Mouse (Mus musculus) lung, embryonic 16.5 days (tissue): ENCODE measurements at regions not wholly inside any gene's neighbourhood (a gene's known extent, or its start where the extent isn't known, plus 50 kb on each side); places are given as distances from the start of the nearest gene placed in this dataset.

Experiments used
- ATAC-seq: fragments of 200-750 bp; cut with Nextera tagmentation; 2 replicates; pipeline ENCODE4 v1.8.0; 2017; ENCODE audit warnings: low read depth, mild to moderate bottlenecking, moderate library complexity
- H3K27ac ChIP-seq: fragments of 300-500 bp; sonication (generic); 2 replicates; pipeline ENCODE4 v1.5.1; 2014; ENCODE audit warnings: mild to moderate bottlenecking, control low read depth, low read length
- H3K27me3 ChIP-seq: fragments of 300-500 bp; sonication (generic); 2 replicates; pipeline ENCODE4 v1.6.1; 2014; ENCODE audit warnings: low read depth, low read length, mixed read lengths; ENCODE audit not compliant: control insufficient read depth, insufficient read depth
- H3K36me3 ChIP-seq: fragments of 300-500 bp; sonication (generic); 2 replicates; pipeline ENCODE4 v1.6.1; 2014; ENCODE audit warnings: low read length; ENCODE audit not compliant: control insufficient read depth, insufficient read depth
- H3K4me1 ChIP-seq: fragments of 300-500 bp; sonication (generic); replicated peaks from 2 replicates; pipeline ENCODE4 v1.6.1; 2014; ENCODE audit warnings: low read length, mixed read lengths; ENCODE audit not compliant: control insufficient read depth, insufficient read depth
- H3K4me2 ChIP-seq: fragments of 300-500 bp; sonication (generic); 2 replicates; pipeline ENCODE4 v1.6.1; 2014; ENCODE audit warnings: low read depth, low read length, control low read depth
- H3K4me3 ChIP-seq: fragments of 300-500 bp; sonication (generic); 2 replicates; pipeline ENCODE4 v1.5.1; 2014; ENCODE audit warnings: mild to moderate bottlenecking, low read length, control low read depth
- H3K9ac ChIP-seq: fragments of 300-500 bp; sonication (generic); 2 replicates; pipeline ENCODE4 v1.6.1; 2014; ENCODE audit warnings: low read length, control low read depth
- H3K9me3 ChIP-seq: fragments of 300-500 bp; sonication (generic); 2 replicates; pipeline ENCODE4 v1.6.1; 2016; ENCODE audit warnings: low read length; ENCODE audit not compliant: control insufficient read depth
- WGBS: fragments of 180-500 bp; shearing (Covaris S2); extraction: QIAGEN DNeasy Blood & Tissue Kit; methylation state at CpG from one replicate; pipeline ENCODE4 v1.1.7; 2014; 5-methylcytosine and 5-hydroxymethylcytosine counted together

DNA sequence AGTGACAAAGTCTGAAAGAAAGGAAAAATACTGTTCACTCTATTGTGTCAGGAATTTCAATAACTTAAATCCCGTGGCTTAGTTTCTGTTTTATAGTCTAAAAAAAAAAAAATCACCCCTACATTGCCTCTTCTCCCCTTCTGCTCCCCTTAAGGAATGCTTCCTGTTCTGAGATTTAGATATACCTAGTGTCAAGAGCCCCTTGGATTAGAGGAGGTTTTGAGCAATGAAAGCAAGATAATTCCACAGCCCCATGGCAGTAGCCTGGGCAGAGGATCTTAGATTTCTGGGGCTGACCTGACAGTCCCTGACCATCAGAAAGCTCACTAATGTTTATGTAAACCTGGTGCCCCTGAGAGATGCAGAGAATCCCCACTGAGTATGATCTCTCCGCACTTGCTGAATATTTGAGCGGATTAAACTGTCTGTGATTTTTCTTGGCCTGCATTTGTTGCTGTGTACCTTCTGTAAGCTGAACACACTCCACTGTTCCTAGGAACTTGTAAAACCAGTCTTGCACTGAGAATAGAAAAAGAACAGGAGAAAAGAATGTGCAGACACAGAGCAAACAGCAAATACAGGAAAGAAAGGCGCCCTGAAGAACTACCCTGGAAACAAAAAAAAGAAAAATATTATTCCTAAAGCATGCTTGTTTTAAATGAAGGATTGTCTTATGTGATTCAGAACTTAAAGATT, 164.3 kb downstream of the Cxxc4 start:
- Histone ChIP-seq H3K9ac (no peak overlapping the region), H3K27me3 (no peaks in the 10 kb centered on the region), H3K4me3 (no peak overlapping the region), H3K9me3 (no peaks in the 10 kb centered on the region), H3K4me1 (no peaks in the 10 kb centered on the region), H3K27ac (peak overlapping the region; percentile 73), H3K36me3 (no peaks in the 10 kb centered on the region), H3K4me2 (0 out of 2 replicates have a peak overlapping the region, but pooled peaks have one; percentile 25)
- WGBS: 28% methylated on average over 4 of the region's 4 CpGs
- ATAC-seq: peak; percentile 85

DNA sequence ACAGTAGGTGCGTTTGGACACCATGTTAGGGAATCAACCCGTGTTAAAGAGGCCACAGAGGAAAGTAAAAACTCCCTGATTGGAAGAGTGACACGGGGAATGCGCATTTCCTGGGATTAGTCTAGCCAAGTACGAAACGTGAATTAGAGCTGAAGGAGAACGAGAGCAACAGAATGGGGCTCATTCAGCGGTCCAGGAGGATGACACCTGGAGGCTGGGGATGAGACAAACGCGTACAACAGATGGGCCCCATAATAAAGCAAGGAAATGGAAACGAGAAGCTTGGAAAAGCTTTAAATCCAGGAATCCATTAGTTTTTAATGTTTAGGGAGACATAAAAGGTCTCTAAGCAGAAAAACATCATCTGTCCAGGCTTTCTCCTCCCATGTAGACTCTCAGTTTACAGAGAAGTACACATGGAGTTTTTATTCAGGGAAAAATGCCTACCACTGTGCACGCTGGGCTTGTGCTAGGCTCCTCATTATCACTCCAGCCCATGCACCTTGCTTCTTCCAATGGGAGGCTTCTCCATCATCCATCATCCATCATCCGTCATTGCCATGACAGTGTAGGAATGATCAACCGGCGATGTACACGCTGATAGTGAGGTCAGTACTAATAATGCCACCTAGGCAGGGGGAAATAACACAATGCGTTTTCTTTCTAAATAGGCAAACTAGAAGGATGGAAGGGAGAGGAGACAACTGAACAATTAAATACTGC, 179.5 kb downstream of the Cxxc4 start:
- no peak overlapping the region for H3K9ac ChIP-seq
- no peak overlapping the region for H3K27ac ChIP-seq
- no peaks in the 10 kb centered on the region for H3K27me3 ChIP-seq
- H3K4me3 ChIP-seq: no peak overlapping the region
- WGBS: 44% methylated on average over 17 of the region's 17 CpGs
- H3K9me3 ChIP-seq: no peaks in the 10 kb centered on the region
- H3K36me3 ChIP-seq: no peaks in the 10 kb centered on the region
- no peak overlapping the region for H3K4me2 ChIP-seq
- ATAC-seq: no peak
- no peaks in the 10 kb centered on the region for H3K4me1 ChIP-seq

DNA sequence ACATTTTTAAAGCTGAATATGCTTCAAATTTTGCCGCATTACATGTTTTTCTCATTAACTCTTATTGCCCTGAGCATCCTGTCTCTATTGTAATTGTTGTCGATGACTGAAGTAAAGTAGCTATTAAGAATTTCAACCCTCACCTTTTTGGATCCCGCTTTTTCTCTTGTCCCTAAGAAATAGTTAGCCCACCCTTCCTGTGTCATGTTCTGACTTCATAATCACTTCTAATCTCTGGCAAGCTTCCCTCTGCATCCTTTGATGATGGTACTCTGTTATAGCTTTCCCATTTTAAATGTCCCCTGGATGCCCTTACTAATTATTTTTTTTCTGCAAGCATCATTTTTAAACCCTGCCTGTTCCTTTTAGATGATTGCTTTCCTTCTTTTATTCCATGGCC, 191.3 kb downstream of the Cxxc4 start:
- WGBS: 74% methylated on average over 3 of the region's 3 CpGs
- Histone ChIP-seq H3K36me3 (no peaks in the 10 kb centered on the region), H3K4me3 (no peak overlapping the region), H3K9ac (no peak overlapping the region), H3K27me3 (no peaks in the 10 kb centered on the region), H3K4me1 (no peaks in the 10 kb centered on the region), H3K9me3 (no peaks in the 10 kb centered on the region), H3K4me2 (no peak overlapping the region), H3K27ac (no peak overlapping the region)
- no peak for ATAC-seq

DNA sequence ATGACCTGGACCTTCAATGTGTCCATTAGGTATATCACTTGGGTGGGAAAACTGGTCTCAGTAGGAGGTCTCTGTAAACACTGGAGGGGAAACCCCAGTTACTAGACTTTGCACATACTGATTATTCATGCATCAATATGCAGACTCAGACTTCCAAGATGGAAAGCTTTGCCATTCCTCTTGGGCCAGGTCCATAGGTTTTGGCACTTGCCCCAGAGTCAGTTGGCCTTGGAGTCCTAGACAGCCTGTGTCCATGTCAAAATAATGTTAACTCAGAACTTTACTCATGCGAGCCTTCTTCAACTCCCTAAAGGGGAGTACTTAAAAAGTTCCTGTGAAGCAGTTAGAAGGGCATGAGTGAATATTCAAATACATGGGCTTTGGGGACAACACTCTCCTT, 230.3 kb downstream of the Cxxc4 start:
- H3K36me3 ChIP-seq: no peaks in the 10 kb centered on the region
- H3K4me3 ChIP-seq: no peak overlapping the region
- no peaks in the 10 kb centered on the region for H3K27me3 ChIP-seq
- no peak overlapping the region for H3K4me2 ChIP-seq
- WGBS: 65% methylated on average over 1 of the region's 1 CpGs
- H3K4me1 ChIP-seq: no peaks in the 10 kb centered on the region
- no peak overlapping the region for H3K27ac ChIP-seq
- no peak overlapping the region for H3K9ac ChIP-seq
- ATAC-seq: no peak
- no peaks in the 10 kb centered on the region for H3K9me3 ChIP-seq

DNA sequence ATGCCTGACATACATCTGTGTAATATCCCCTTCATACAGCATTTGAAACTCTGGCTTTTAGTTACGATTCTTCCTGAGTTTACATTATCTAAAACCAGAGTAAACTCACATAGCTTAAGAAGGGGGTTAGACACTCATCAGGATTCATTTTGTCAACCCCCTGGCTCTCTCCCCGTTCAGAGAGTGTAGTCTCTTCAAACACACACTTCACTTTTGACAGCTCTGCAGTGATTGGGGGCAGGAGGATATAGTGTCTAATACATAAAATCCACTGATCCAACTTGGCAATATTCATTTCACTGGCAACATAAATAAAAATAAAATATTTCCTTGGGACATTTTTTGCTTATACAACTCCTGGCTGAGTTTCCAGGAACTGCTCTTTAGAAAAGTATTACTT, 251.0 kb downstream of the Cxxc4 start:
- Histone ChIP-seq H3K4me2 (no peak overlapping the region), H3K27ac (no peak overlapping the region), H3K4me3 (no peak overlapping the region), H3K9me3 (no peaks in the 10 kb centered on the region), H3K36me3 (no peaks in the 10 kb centered on the region), H3K4me1 (no peaks in the 10 kb centered on the region), H3K9ac (no peak overlapping the region), H3K27me3 (no peaks in the 10 kb centered on the region)
- no peak for ATAC-seq
- 23% methylated on average over 2 of the region's 2 CpGs for WGBS

DNA sequence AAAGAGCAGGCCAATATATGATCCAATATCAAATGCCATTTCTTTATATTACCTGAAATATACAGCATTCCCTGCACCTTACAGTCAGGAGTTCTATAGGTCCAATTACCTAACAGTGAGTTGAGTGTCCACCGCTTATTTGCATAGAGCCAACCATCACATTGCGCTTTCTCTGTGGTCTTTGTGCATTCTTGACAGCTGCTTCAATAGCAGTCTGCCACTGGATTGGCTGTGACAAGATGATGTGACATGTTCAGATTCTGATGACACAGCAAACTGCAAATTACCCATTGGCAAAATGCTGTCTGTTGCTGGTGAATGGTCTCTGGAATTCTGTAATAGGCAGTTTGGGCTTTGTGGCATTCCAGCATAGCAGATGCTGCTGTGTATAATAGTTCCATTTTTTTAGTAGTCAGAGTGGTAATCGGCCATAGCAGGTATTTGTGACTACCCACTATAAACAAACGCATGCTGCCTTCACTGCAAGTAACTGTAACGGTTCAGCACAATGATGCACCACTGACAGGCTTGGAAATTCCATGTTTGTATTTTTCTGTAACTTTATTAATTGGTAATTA, 253.8 kb downstream of the Cxxc4 start:
- H3K9me3 ChIP-seq: no peaks in the 10 kb centered on the region
- H3K9ac ChIP-seq: no peak overlapping the region
- H3K4me2 ChIP-seq: no peak overlapping the region
- H3K4me3 ChIP-seq: no peak overlapping the region
- H3K27me3 ChIP-seq: no peaks in the 10 kb centered on the region
- WGBS: 79% methylated on average over 5 of the region's 5 CpGs
- no peaks in the 10 kb centered on the region for H3K4me1 ChIP-seq
- H3K27ac ChIP-seq: no peak overlapping the region
- ATAC-seq: no peak
- H3K36me3 ChIP-seq: no peaks in the 10 kb centered on the region

DNA sequence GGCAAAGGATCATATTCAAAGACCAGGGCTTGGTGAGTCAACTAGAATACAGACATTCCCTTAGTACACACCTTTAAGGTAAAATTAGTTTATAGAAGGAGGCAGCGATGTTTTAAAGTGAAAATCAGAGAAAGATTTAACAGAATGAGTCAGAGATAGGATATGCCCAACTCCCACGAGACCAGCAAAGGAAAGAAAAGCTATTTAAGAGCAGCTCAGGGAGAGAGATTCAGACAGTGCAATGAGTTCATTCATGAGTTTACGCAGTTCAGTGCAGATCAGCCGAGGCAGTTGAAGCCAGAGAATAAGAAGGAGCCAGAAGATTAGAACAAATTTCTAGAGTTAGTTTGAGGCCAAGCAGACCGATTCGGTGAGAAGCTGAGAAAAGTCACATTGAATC, 273.4 kb downstream of the Cxxc4 start:
- Histone ChIP-seq H3K36me3 (no peaks in the 10 kb centered on the region), H3K27ac (no peak overlapping the region), H3K9me3 (no peaks in the 10 kb centered on the region), H3K4me1 (no peaks in the 10 kb centered on the region), H3K4me3 (no peak overlapping the region), H3K27me3 (no peaks in the 10 kb centered on the region), H3K4me2 (no peak overlapping the region), H3K9ac (no peak overlapping the region)
- ATAC-seq: no peak
- WGBS: 76% methylated on average over 6 of the region's 6 CpGs

DNA sequence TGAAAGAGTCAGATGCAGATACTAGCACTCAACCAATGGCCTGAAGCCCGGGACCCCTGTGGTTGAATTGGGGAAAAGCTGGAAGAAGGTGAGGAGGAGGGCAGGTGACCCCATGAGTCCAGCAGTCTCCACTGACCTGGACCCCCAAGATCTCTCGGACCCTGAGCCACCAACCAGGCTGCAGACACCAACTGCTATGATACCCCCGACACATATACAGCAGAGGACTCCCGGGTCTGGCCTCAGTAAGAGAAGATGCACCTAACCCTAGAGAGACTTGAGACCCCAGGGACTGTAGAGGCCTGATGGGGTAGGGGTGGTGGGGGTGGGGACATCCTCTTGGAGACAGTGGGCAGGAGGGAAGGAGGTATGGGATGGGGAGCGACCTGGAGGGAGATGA, 289.5 kb downstream of the Cxxc4 start:
- 77% methylated on average over 5 of the region's 5 CpGs for WGBS
- H3K4me1 ChIP-seq: no peaks in the 10 kb centered on the region
- no peak overlapping the region for H3K4me2 ChIP-seq
- no peak overlapping the region for H3K4me3 ChIP-seq
- H3K27me3 ChIP-seq: no peaks in the 10 kb centered on the region
- no peaks in the 10 kb centered on the region for H3K9me3 ChIP-seq
- no peak for ATAC-seq
- H3K9ac ChIP-seq: no peak overlapping the region
- H3K36me3 ChIP-seq: no peaks in the 10 kb centered on the region
- H3K27ac ChIP-seq: no peak overlapping the region

DNA sequence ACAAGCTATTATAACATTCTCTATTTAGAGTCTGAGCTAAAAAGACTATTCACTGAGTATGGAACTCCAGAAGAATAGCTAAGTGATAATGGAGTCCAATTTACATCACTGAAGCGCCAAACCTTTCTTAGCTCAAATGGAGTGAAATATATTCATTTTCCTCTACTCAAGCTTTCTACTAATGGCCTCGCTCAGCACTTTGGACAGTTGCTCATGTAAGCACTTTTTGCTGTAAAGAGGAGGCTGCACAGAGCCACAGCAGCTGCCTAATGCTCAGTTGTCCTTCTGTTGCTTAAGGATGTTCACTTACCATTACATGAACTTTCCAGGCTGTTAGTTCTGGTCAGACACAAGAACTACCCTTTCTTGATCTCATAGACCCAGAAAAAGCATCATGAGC, 268.7 kb upstream of the Tacr3 start:
- H3K4me3 ChIP-seq: no peak overlapping the region
- no peak overlapping the region for H3K4me2 ChIP-seq
- 70% methylated on average over 2 of the region's 2 CpGs for WGBS
- no peaks in the 10 kb centered on the region for H3K9me3 ChIP-seq
- ATAC-seq: no peak
- no peak overlapping the region for H3K27ac ChIP-seq
- no peaks in the 10 kb centered on the region for H3K4me1 ChIP-seq
- H3K27me3 ChIP-seq: no peaks in the 10 kb centered on the region
- H3K9ac ChIP-seq: no peak overlapping the region
- H3K36me3 ChIP-seq: no peaks in the 10 kb centered on the region
